Comparison of ENCODE assay signal across 11 mouse cellular contexts in the genomic region with DNA sequence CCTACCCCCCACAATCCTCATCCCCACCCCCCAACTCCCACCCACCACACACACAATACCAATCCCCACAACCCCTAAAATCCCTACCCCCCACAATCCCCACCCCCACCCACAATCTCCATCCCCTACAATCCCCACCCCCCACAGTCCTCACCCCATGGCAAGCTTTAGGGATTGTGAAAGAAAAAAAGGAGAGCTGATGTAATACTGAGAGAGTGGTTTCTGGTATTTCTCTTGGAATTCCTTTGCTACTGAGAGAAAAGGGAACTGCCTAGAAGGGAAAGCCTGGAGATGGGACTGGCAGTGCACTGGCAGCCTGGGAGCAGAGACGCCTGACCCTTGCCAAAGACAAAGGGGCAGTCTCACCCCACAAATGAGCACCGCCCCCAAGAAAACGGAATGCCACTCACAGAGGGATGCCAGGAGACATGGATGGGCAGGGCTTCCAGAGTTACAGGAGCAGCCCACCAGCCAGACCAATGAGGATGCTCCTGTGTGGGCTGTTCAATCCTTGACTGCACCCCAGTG. TPM values are rescaled to one million over a fixed set of nuclear protein-coding genes. Genes with fewer than 3 reads are reported as not detected.
DNase-seq lines count a peak whose midpoint lies in the region; ATAC-seq lines count a peak whose summit lies in the region.
"Had no signal": no experiment of that assay in that cellular context is flagged by ENCODE, and none has a peak within 500 bp of the region (broad histone marks: within the 10 kb centered on the region; RNA-seq: fewer than 3 reads in every experiment).

No protein-coding gene starts in this region.

- peaks cover 12% of the 10 kb centered on the region for H3K4me1 ChIP-seq in kidney, embryonic 15.5 days
- H3K4me1 ChIP-seq in forebrain, embryonic 15.5 days: no peaks in the 10 kb centered on the region
- peaks cover 7% of the 10 kb centered on the region for H3K4me1 ChIP-seq in midbrain, embryonic 15.5 days

- no peak overlapping the region for H3K4me2 ChIP-seq in kidney, embryonic 15.5 days
- no peak overlapping the region for H3K4me2 ChIP-seq in forebrain, embryonic 15.5 days (replicated peaks)
- no peak overlapping the region for H3K4me2 ChIP-seq in midbrain, embryonic 15.5 days

- no peak overlapping the region for H3K9ac ChIP-seq in kidney, embryonic 15.5 days
- no peak overlapping the region for H3K9ac ChIP-seq in forebrain, embryonic 15.5 days (replicated peaks)
- H3K9ac ChIP-seq in midbrain, embryonic 15.5 days: no peak overlapping the region

- H3K27ac ChIP-seq in kidney, embryonic 15.5 days: no peak overlapping the region
- H3K27ac ChIP-seq in forebrain, embryonic 15.5 days (replicated peaks): no peak overlapping the region
- no peak overlapping the region for H3K27ac ChIP-seq in midbrain, embryonic 15.5 days

- H3K4me3 ChIP-seq in kidney, embryonic 15.5 days (replicated peaks): no peak overlapping the region
- no peak overlapping the region for H3K4me3 ChIP-seq in forebrain, embryonic 15.5 days
- H3K4me3 ChIP-seq in midbrain, embryonic 15.5 days: no peak overlapping the region

- peak; percentile 36; the same call in 1 of the 2 replicates for ATAC-seq in kidney, embryonic 15.5 days (replicated peaks; ENCODE audit: low FRiP score)
- peak; percentile 75 for ATAC-seq in forebrain, embryonic 15.5 days (replicated peaks)
- peak; percentile 78 for ATAC-seq in midbrain, embryonic 15.5 days (replicated peaks)

- no peaks in the 10 kb centered on the region for H3K27me3 ChIP-seq in kidney, embryonic 15.5 days
- H3K27me3 ChIP-seq in forebrain, embryonic 15.5 days: no peaks in the 10 kb centered on the region
- H3K27me3 ChIP-seq in midbrain, embryonic 15.5 days (replicated peaks): no peaks in the 10 kb centered on the region

- WGBS in kidney, embryonic 15.5 days: 36% methylated on average over 3 of the region's 3 CpGs
- WGBS in forebrain, embryonic 15.5 days: 9% methylated on average over 3 of the region's 3 CpGs
- 10% methylated on average over 3 of the region's 3 CpGs for WGBS in midbrain, embryonic 15.5 days

- no peak for DNase-seq in kidney, adult 11 months
- peak; percentile 47 for DNase-seq in R1 (ENCODE audit: low read depth, low spot score)
- DNase-seq in spleen, adult 18-20 months: no peak
- DNase-seq in frontal cortex, postnatal 25 days (ENCODE audit: low spot score in 2 of 2): no peak
- DNase-seq in cerebellum, adult 11-12 months: no peak
- DNase-seq: heart, postnatal 4 days; layer of hippocampus, adult 9-11 months; thymus, adult 18-20 months had no signal

- no peaks in the 10 kb centered on the region for H3K9me3 ChIP-seq in kidney, embryonic 15.5 days (replicated peaks)
- no peaks in the 10 kb centered on the region for H3K9me3 ChIP-seq in forebrain, embryonic 15.5 days
- no peaks in the 10 kb centered on the region for H3K9me3 ChIP-seq in midbrain, embryonic 15.5 days

- H3K36me3 ChIP-seq in kidney, embryonic 15.5 days: no peaks in the 10 kb centered on the region
- H3K36me3 ChIP-seq in forebrain, embryonic 15.5 days: no peaks in the 10 kb centered on the region
- no peaks in the 10 kb centered on the region for H3K36me3 ChIP-seq in midbrain, embryonic 15.5 days (replicated peaks)

RNA-seq across cellular contexts. Expression of a gene that starts 54.3 kb away (rescaled TPM):
- 14.6 and 15.0 TPM in 2 replicates for polyA plus RNA-seq in kidney, embryonic 15.5 days (2015; fragmentation: Nextera tagmentation; extraction: Ambion mirVana)
- 0.24 and 0.47 TPM in 2 replicates for polyA plus RNA-seq in forebrain, embryonic 15.5 days (2015; fragmentation: Nextera tagmentation; extraction: Ambion mirVana)
- polyA plus RNA-seq in midbrain, embryonic 15.5 days (2015; fragmentation: Nextera tagmentation; extraction: Ambion mirVana): 1.2 TPM in 2 replicates
